Mouse (Mus musculus) CH12.LX (cell line): ENCODE results near the gene Cacna1h.

Source experiments
- CTCF ChIP-seq, 2 experiments: IDR thresholded peaks in 1 of 2; conservative IDR thresholded peaks in 1 of 2; 2 replicates each; pipeline ENCODE4 v1.5.1; 2011 to 2012; ENCODE audit warnings: low read depth in 2 of 2, low read length in 2 of 2, improper control_type of control experiment in 1 of 2, inconsistent platforms in 1 of 2, mild to moderate bottlenecking in 1 of 2, moderate library complexity in 1 of 2
- ETS1 ChIP-seq: conservative IDR thresholded peaks from 2 replicates; pipeline ENCODE4 v1.6.1; 2012; ENCODE audit warnings: low read depth, mild to moderate bottlenecking, inconsistent platforms, low read length, improper control_type of control experiment, moderate library complexity
- HCFC1 ChIP-seq: IDR thresholded peaks from 2 replicates; pipeline ENCODE4 v1.6.1; 2012; ENCODE audit warnings: low read depth, mild to moderate bottlenecking, inconsistent platforms, low read length, improper control_type of control experiment
- IRF4 ChIP-seq: IDR thresholded peaks from 2 replicates; pipeline ENCODE4 v1.6.1; 2014; ENCODE audit warnings: low read depth, mild to moderate bottlenecking, inconsistent platforms, low read length, improper control_type of control experiment
- MAX ChIP-seq: IDR thresholded peaks from 2 replicates; pipeline ENCODE4 v1.6.1; 2011; ENCODE audit warnings: low read length, improper control_type of control experiment
- MYC ChIP-seq: IDR thresholded peaks from 2 replicates; pipeline ENCODE4 v1.6.1; 2011; ENCODE audit warnings: low read depth, mild to moderate bottlenecking, improper control_type of control experiment, low read length
- POLR2A ChIP-seq: IDR thresholded peaks from 2 replicates; pipeline ENCODE4 v1.6.1; 2011; ENCODE audit warnings: low read depth, mild to moderate bottlenecking, improper control_type of control experiment, low read length
- RAD21 ChIP-seq: IDR thresholded peaks from 2 replicates; pipeline ENCODE4 v1.6.1; 2011; ENCODE audit warnings: low read depth, mild to moderate bottlenecking, low read length, improper control_type of control experiment, moderate library complexity
- RCOR1 ChIP-seq: conservative IDR thresholded peaks from 2 replicates; pipeline ENCODE4 v1.6.1; 2012; ENCODE audit warnings: low read depth, mild to moderate bottlenecking, inconsistent platforms, low read length, improper control_type of control experiment
- SIN3A ChIP-seq: IDR thresholded peaks from 2 replicates; pipeline ENCODE4 v1.6.1; 2012; ENCODE audit warnings: low read length, improper control_type of control experiment, inconsistent platforms
- USF1 ChIP-seq: IDR thresholded peaks from 2 replicates; pipeline ENCODE4 v1.6.1; 2014; ENCODE audit warnings: low read depth, mild to moderate bottlenecking, inconsistent platforms, low read length, improper control_type of control experiment
- ZC3H11A ChIP-seq: IDR thresholded peaks from 2 replicates; pipeline ENCODE4 v1.6.1; 2012; ENCODE audit warnings: low read depth, mild to moderate bottlenecking, inconsistent platforms, low read length, improper control_type of control experiment
- ZNF384 ChIP-seq: IDR thresholded peaks from 2 replicates; pipeline ENCODE4 v1.6.1; 2012; ENCODE audit warnings: low read depth, low read length, improper control_type of control experiment, inconsistent platforms

DNA sequence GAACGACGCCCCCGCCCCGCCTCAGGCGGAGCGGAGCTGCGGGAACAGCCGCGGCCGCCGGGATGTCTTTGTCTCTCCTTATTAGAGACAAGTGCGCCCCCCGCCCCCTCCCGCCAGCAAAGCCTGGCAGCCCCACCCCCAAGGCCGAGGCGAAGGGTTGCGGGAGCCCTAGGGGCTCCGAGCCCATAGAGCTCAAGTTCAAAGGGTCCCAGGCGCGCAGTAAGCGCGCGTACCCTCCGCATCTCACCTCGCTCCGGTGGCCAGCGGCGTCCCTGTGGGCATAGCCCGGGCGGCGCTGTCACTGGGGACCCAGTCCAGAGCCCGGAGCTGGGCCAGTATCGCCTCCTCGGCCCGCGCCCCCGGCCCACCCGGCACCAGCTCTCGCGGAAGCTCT lies 363 bp downstream of the Cacna1h start:
- TF ChIP-seq CTCF (conservative IDR thresholded peaks at IDR 0.05 in 1 of 2, IDR thresholded peaks at IDR 0.05 in 1 of 2; ENCODE audit: low read depth in 2 of 2, low read length in 2 of 2) (no peak), POLR2A (no peak), USF1 (no peak), IRF4 (no peak), RAD21 (no peak), HCFC1 (no peak), SIN3A (no peak), ZC3H11A (no peak), MYC (no peak), MAX (no peak), ETS1 (no peak), RCOR1 (no peak), ZNF384 (no peak)
